Mouse (Mus musculus) left cerebral cortex, postnatal 4 days (tissue): ENCODE measurements around the gene Dpp4. TPM values are rescaled to one million over a fixed set of nuclear protein-coding genes. Genes with fewer than 3 reads are reported as not detected.

Experiments
- DNase-seq: peaks from one replicate; pipeline ENCODE4 v3.0.0-alpha.2; 2022
- intact Hi-C: fragments of 180-260 bp; cut with DNase I; formaldehyde crosslinking; loops from one replicate; pipeline ENCODE4 v1.15.1; 2025
- total RNA-seq, 2 experiments: library from RNA; stranded (reverse); gene quantifications; 2 replicates each; pipeline ENCODE4 v1.2.3; 2021

The Dpp4 gene
- total RNA-seq, 2 experiments from 2014 or later: 2.4 to 3.7 TPM

DNA sequence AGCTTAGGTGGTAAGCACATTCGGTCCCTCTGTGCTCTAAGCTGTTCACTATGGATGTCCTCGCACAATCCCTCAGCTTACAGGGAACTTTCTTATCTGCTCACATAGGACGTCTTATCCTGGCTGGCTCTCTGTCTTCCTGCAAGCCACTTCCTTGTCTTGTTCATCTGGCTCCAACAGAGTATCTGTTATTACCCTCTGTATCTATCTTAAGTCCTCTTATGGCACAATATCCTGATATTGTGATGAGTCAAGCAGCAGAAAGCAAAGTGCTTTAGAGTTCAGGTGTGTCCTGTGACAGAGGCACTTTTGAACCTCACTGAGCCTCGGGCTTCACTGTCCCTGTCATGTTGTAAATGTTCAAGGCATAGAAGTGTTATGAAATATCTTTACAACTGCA is 48.4 kb downstream of the Dpp4 start:
- intact Hi-C loops: no loop called here

DNA sequence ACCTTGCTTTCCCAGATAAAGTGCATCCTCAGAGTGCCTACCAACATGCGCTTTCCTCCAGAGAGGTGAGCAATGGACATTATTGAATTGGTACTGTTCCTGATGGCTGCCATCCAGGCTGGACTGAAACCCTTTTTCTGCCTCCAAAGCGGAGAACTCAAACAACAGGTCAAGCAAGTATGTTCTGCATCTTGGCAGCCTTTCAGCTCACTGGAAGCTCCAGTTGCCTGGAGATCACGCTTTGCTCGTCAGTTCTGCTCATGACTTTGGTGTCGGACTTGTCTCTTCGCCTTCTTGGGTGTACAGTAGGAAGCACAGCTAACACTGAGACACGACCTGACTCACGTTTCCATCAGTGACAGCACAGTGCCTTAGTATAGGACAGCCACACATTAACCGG is 49.8 kb downstream of the Dpp4 start:
- intact Hi-C loops: no loop called here
- no peak for DNase-seq

More for the DNA sequence above, 48.4 kb downstream of the Dpp4 start:
- no peak for DNase-seq

DNA sequence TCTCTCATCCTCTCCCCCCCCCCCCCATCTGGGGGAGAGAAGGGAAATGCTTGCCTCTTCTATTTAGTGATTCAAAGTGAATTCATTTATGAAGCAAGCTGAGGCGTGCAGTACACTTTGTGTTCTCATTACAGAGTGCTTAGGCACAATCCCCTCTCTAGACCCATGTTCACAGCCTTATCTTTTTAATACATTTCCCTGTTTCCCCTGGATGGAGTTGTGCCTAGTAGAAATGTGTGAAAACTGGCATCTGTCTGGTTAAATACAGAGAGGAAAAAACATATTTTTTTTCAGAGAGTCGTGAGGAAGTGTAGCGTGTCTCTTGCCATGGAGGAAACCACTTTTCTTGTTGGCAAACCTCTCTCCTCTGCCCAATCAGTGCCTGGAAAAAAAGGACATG is 50.5 kb downstream of the Dpp4 start:
- intact Hi-C loops: no loop called here
- no peak for DNase-seq

DNA sequence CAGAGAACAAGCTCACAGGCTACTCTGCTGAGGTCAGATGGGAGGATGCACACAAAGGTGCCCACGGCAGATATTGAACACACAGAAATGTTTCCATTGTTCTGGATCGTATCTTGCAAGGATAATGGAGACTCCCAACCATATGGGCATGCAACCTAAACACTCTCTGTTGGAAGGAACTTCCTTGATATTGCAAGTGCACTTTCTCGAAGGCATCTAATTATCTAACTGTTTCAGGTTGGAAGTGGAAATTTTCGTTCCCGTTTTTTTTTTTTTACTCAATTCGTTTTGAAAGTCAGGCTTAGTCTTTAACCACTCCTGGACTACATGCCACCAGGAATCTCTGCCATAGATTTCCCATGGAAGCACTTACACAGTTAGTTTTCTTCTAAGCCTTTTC is 51.2 kb downstream of the Dpp4 start:
- DNase-seq: no peak
- intact Hi-C loops: no loop called here

DNA sequence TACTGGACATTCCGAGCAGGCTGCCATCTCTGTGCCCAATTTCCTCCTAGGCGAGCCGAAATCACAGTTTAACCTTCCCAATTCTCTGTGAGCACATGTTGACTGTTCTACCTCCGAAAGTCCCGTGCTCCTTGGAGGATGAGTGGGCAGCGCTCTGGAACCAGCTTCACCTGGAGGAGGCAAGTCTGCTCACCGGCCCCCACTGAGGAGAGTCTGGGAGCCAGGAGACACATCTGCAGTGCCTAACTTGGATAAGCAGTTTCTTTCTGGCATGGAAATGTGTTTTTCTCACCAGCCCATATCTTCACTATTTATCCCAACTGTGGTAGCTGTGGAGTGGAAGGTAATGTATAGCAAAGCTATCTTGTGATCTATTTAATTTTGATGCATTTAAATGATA is 54.8 kb downstream of the Dpp4 start:
- DNase-seq: no peak
- intact Hi-C loops: loop anchor here (5.0 to 10.0 kb wide), 2 partner anchors 90 to 268 kb away; no protein-coding TSS in a partner anchor

DNA sequence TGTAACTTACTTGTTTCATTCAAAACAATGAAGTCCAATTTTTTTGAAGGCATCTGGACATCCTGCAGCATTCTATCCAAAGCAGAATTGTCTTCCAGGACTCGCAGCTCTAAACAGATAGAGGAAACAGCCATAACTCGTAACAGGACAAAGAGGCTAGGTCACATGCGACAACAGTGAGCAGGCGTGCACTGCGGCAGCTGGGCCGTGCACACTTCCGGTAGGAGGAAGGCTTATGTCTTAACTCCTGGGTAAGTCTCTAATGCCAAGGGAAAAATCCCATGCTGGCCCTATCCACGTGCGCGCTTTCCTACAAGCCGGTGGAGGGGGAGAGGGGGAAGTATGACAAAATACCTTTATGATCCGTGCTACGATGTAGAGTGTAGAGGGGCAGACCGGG is 55.4 kb downstream of the Dpp4 start:
- intact Hi-C loops: loop anchor here (5.0 to 10.0 kb wide), 2 partner anchors 91 to 268 kb away; no protein-coding TSS in a partner anchor
- no peak for DNase-seq

DNA sequence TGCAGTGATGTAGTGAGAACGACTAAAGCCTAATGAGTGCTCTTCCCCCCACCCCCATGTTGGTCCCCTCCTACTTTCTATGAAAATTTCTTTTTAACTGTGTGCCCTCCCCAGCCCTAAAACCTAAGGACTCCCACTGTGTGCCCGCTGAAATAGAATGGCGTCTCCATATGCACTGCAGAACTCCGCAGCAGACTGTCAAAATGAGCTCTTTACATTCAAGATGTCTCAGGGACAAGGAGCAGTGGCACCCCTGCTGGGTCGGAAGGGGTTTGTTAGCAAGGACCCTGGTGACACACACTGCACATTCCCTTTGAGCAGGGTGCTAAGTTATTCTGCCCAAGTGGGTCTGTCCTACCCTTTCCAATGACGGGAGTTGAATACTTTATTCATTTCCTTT is 56.3 kb downstream of the Dpp4 start:
- no peak for DNase-seq
- intact Hi-C loops: loop anchor here (5.0 to 10.0 kb wide), 2 partner anchors 92 to 269 kb away; no protein-coding TSS in a partner anchor

DNA sequence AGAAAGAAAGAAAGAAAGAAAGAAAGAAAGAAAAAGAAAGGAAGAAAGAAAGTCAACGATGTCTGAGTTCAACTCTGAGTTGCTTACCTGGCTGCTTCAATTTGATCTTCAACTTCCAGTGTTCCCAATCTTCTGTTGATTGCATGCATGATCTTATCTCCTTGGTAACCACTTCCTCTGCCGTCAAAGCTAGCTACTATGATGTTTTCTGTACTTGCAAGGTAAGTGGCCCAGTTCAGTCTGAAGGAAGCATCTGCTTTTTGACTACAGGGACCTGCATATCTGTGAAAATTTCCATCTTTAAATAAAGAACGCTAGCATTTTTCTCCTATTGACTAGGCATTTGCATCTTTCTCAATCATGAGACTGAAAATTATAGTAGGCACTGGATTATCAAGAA is 60.0 kb downstream of the Dpp4 start:
- intact Hi-C loops: loop anchor here (10.0 kb wide), 1 partner anchor 273 kb away; no protein-coding TSS in a partner anchor

DNA sequence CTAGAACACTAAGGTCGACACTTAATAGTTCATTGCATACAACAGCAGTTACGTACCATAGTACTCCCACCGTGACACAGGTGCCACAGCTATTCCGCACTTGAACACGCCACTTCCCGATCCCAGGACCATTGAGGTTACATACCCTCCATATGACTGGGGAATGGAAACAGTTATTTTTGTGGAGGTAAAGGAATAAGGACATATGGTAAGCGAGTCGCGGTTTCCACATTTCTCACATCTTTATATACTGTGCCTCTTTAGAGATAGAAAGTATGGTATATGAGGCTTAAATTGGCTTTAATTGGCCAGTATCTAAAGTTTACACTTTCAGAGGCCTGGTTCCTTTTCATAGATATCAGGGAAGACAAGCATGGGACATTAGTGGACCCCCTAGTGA is 64.3 kb downstream of the Dpp4 start:
- no peak for DNase-seq
- intact Hi-C loops: no loop called here

More for the DNA sequence above, 60.0 kb downstream of the Dpp4 start:
- no peak for DNase-seq

DNA sequence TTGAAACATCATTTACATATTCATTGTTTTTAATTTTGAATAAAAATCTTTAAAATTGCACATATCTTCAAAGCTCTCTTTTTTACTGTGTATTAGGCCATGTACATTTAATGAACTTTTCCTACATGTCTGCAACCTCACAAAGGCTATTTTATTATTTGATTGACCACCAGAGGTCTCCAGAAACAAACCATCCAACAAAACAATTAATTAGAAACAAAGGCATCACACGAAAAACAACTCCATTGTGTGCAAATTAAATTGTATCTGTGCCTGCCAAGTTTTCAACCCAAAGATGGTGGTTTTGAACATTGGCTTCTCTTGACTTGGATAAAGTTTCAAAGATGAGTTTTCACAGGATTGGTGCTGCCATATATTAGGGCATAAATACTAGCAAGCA is 65.3 kb downstream of the Dpp4 start:
- intact Hi-C loops: no loop called here

DNA sequence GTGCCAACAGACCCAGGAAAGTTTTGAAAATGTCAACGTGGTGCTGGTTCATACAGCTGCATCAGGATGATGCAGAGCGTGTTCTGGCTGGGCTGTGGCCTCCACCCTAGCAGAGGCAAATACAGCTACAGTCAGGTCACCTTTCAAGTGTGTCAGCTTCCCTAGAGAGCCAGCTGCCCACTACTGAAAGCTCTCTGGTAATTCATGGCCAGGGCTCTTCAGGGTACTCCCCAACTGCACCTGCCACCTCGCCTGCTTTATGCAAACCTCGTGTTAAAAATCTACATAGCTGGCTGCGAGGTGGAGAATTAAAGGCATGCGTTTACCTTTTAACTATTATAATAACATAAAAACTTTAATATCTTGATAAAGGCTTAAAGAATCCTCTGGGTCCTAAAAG is 67.7 kb downstream of the Dpp4 start:
- intact Hi-C loops: no loop called here
- DNase-seq: no peak

More for the DNA sequence above, 65.3 kb downstream of the Dpp4 start:
- DNase-seq: no peak

DNA sequence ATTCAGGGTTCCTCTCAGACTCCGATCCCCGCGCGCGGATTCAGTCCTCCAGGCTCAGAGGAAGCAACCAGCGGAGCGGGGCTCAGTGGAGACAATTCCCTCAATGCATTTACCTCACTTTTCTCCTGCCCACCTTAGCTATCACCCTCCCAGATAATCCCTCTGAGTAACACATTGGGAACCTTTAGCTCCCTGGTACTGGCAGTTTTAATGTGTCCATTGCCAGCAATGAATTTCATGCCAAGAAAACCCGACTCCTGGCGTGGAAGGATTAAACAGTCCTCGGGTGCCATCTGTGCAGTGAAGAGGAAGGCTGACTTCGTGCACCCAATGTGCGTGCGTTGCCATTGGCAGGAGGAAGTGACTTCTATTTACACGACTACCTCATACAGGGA is 70.3 kb downstream of the Dpp4 start:
- DNase-seq: peak; percentile 68
- intact Hi-C loops: no loop called here

DNA sequence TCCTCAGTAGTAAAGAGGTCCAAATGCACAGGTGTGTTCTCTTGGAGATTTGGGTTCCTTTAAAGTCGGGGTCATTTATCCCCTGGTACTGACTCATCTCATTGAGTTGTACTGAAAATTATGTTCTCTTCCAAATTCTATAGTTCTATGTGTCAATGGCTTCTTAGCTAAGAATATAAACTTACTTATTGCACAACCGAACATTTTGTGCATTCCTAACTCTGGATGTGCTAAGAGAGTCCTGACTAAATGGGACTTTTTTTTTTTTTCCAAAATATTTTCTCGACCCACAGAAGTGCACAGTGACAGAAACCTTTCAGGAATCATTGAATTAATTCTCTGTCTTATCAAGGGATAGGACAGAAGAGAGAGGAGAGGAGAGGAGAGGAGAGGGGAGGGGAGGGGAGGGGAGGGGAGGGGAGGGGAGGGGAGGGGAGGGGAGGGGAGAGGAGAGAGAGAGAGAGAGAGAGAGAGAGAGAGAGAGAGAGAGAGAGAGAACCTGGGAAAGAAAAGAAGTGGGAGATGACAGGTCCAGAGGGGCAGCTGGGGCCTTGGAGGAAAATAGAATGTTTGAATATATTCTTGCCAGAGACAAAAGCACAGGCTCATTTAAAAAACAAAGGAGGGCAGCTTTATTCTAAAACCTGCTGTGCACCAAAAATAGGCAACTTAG is 70.8 kb downstream of the Dpp4 start:
- intact Hi-C loops: no loop called here
- DNase-seq: no peak

DNA sequence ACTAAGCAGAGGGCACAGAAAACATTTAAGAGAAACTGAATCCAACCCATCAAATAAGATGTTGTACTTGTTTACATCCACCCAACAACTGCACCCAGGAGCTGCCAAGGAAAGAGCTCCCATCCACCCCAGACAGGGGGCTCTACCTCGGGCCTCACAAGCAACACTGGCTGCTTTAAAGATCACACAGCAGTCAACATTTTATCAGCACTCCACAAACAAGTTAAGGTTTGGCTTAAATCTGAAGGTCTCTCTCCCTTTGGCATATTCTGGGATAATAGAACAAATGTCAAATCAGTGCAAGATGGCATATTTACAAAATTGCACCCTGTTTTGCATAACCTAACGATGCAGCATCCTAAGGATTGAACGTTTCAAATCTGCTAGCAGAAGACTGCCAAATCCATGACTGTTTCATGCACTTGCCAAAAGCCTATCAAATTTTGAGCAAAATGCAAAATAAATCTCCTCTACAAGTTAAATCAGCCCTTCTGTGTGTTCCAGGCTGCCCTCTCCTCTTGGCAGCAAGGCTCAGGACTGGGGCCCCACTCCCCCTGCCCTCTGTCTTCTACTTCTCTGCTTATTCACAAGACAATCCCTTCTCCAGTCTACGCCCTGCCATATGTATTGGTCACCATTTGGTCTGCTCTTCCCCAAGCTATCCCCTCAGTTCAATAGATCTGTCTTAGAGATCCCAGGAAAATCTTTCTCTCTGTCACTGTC is 72.6 kb downstream of the Dpp4 start:
- peak; percentile 27 for DNase-seq
- intact Hi-C loops: no loop called here

DNA sequence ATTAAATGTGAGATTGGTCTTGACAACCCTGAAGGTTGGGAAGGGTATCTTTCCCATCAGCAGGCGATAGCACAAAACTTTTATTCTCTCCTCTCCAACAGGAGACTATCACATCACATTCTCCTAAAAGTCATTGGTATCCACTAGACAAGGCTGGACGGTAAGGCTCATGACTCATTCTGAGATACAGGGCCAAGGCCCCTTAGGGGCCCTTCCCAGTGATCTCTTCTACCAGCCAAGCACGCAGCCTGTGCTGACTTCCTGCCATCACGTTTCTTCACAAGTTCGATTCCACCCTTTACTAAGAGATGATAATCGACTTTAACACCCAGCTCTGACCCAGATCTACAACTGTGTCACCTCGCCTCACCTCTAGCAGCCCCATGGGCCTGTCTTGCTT is 74.9 kb downstream of the Dpp4 start:
- intact Hi-C loops: no loop called here
- DNase-seq: no peak

DNA sequence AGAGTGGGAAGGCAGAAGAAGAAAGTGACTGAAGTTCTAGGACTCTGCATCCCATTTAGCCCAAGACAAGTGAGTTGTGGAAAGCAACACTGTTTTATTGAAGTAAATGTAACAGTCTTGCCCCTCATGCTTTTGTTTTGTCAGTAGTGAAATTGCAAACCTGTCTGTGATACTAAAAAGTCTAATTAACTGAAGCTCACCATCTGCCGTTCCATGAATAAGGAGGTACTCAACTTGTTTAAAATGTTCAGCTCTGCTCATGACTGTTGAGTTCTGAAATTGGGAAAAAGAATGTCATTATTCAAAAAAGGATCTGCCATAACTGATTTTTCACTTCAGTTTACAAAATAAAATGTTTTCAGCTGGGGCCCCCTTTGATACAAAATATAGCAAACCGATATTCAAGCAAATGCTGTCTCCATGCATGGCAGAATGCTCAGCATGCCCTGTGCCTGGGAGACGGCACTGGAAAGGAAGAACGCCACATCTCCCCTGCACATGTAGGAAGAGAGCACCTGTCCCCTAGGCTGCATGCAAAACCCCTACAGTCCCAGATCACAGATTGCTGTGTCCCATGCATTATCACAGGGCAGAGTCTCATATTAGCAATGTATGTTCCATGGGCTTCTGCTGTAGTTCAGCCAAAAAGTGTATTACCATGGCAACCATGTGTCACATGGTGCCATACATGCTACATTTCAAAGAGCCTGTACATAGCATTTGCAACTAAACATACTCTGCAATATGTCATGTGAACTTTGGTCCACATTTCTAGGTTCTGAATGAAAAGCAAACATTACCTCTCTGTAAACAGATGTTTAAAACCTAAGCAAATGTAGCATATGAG is 77.4 kb downstream of the Dpp4 start:
- intact Hi-C loops: no loop called here
- DNase-seq: no peak

DNA sequence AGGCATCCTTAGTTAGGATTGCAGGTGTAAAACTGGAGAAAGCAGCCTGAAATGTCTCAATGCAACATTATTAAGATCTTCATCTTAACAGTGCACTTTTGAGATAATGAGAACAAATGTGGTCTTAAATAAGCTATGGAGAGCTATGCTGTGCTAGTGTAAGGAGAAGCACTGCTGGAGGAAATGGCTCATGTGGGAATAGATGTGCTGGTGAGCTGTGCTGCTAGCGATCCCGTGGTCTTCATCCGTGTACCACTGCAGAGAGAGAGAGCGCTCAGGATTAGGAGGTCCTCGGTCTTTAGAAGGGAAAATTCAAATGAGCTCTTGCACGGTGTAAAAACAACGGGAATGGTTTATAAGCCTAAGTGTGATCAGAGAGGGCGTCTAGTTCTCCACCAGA is 79.6 kb downstream of the Dpp4 start:
- no peak for DNase-seq
- intact Hi-C loops: no loop called here

DNA sequence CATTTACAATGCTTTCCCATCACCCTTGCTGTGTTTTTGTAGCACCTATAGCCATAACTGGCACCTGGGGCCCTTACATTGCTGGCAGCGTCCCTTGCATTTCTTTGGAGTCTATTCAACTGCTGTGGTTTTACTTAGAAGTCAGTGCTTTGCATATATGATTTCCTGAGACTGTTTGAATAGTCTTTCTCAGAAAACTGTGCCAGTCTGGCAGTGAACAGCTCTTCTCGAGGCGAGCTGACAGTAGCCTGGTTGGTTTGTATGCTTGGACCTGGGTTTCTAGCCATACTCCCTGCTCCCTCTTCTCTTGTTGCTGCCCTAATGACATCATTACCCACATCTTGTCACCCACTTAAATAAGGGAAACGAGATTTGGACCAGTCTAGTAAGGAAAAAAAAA is 80.1 kb downstream of the Dpp4 start:
- DNase-seq: no peak
- intact Hi-C loops: no loop called here

DNA sequence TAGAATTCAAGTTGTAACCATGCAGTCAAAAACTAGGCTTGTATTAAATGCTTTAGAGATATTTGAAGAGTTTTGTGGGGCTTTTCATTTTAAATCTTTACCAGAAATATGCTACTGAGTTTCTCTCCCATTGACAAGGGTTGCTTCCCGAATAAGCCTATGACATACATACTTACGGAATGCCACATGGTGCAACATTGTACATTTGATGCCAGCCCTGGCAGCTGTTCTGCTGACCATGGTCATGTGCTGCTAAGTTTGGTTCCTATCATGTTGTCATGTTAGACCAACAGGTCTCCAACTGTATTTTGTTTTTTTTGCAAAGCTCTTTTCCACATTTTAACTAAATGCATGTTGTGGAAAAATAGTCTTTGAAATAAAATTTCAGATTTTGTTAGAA is 86.6 kb downstream of the Dpp4 start:
- intact Hi-C loops: no loop called here
- DNase-seq: no peak

DNA sequence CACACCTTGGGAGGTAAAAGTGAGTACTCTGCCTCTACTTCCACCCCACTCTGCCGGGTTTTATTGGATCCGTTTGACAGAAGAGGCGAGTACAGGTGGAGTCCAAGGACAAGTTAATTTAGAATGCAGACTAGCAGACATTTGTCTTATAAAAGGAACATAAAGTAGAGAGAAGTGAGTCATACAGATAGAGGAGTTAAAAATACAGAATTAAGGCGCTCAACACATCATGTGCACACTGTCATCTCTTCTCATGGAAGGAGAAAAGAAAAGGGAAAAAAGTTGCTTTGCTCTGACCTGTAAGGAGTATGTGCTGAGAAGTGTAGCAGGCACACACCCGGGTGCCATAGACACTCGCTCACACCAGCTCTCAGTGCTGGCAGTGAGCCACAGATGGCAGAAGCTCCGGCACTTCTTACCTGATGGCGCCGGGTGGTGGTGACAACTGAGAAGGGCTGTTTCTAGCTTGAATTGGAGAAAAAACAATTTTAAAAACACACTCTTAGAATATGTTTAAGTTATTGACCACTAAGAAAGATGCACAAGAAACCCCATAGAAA is 88.9 kb downstream of the Dpp4 start:
- intact Hi-C loops: no loop called here
- DNase-seq: peak; percentile 53

DNA sequence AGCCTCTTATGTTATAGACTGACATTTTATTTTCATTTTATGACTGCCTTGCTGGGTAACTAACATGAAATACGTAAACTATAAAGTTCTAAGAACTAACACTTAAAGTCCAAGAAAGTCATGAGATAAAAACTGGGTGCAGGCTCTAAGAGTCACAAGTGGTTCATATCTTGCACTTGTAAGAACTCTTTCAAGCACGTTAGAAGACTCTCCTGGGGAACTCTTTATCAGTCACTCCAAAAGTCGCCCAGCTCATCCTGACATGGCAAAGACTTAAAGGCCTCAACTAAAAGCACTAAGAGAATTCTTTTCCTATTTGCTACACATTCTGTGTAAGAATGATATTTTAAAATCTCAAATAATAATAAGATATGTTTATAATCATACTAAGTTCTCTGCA is 92.5 kb downstream of the Dpp4 start:
- intact Hi-C loops: no loop called here
- no peak for DNase-seq
